Mouse (Mus musculus): ENCODE data around the gene Rad51d.

Rad51d gene

DNA sequence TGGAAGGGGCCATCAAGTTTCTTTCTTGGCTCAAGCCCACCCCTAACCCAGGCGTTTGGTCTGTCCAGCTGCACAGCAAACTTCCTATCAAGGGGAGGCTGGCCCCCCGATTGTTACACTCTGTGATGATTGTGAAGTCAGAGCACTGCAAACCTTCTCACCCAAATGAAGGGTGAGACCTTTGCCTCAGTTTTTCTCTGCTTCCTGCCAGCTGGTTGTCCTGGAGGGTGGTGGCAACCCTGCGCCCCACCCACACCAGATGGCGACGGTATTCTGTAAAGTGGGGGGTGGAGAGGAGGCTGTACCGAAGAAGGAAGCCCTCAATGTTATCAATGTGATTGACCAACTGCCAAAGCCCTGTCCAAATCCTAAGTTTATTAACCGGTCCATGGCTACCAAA lies 1.5 kb upstream of the Rad51d start, which contains the start of gene Fndc8:
Gene Fndc8 (plus strand): TSS at position 189 of the 400 bp plus-strand sequence.
- 58% methylated on average over 7 of the region's 7 CpGs for WGBS

GRCm38 (mm10) chr11:82889524-82890341 lies 681 bp downstream of the Rad51d start:
- 5% methylated on average over 30 of the region's 31 CpGs for WGBS

- WGBS, result 52% methylated on average over 10 of the region's 10 CpGs
Measured at GRCm38 (mm10) chr11:82888491-82888946, 1.9 kb downstream of the Rad51d start.

- WGBS, result 89% methylated on average over 3 of the region's 3 CpGs
Measured at GRCm38 (mm10) chr11:82886559-82886958, 3.9 kb downstream of the Rad51d start.

DNA sequence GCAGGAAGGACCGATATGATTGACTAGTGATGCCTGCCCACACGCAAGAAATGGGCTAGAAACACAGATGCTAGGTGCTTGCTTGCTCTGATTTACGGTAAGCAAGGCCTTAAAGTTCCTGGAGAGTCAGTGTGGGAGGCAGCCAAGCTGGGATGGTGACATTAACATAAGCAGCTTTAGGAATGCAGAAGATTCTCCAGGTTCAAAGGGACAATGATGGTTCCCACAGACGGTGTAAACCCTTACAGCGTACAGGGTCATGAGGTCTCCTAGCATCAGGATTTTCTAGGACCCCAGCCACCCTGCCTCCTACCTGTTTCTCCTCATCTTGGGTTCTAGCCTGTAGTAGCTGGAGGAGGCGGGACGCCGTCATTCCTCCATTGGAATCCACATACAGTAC lies 7.2 kb downstream of the Rad51d start:
- 76% methylated on average over 8 of the region's 8 CpGs for WGBS

DNA sequence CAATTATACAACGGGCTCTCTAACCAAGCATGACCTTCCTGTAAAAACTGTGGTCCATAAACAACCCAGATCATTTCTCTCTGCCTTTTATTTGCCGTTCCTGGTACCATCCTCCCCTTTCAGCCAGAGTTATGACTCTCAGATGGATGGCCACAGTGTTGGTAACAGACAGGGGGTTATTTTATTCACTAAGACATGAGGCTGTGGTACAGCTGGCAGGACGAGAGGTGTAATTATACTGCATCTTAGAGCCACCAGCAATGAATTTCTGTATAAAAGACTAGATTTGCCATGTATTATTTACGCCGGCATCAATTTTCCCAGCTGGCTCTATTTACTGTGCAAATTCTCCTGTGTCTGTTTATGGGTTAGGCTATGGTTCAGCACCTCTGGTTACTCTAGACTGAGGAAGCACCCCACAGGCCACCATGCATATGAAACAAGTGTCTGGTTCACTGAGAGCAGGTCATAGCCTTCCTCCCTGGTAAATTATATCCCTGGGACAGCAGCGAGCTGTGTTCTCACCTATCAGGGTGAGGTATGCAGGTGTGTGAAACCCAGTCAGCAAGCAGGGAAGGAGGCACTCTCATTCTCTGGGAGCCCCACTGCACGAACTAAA lies 12.6 kb downstream of the Rad51d start:
- WGBS, result 86% methylated on average over 7 of the region's 7 CpGs

- WGBS, result 95% methylated on average over 5 of the region's 5 CpGs
Measured at GRCm38 (mm10) chr11:82875631-82876030, 14.8 kb downstream of the Rad51d start.

DNA sequence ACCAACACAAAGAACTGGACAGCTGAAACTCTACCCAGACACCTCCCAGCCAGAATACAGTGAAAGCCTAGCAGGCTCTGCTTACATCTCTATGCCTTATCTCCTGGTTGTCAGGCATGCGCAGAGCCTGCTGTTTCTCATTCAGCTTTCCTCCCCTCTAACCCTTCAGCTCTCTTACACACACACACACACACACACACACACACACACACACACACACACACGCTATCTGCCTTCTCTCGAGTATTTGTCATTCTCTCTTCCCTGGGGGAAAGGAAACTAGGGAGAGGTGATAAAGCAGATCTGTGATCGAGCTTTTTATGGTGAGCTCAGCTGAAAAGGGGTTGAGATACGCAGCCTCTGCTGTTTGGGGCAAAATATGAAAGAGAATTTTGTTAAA lies 15.5 kb downstream of the Rad51d start:
- 63% methylated on average over 5 of the region's 5 CpGs for WGBS

GRCm38 (mm10) chr11:82871031-82871446 lies 19.4 kb downstream of the Rad51d start, which contains the start of gene Rffl:
Gene Rffl, minus strand, starts transcription at chr11:82871210.
- under 1% methylated on average over 43 of the region's 43 CpGs for WGBS

GRCm38 (mm10) chr11:82870173-82871030 lies 20.0 kb downstream of the Rad51d start:
- 3% methylated on average over 36 of the region's 36 CpGs for WGBS

DNA sequence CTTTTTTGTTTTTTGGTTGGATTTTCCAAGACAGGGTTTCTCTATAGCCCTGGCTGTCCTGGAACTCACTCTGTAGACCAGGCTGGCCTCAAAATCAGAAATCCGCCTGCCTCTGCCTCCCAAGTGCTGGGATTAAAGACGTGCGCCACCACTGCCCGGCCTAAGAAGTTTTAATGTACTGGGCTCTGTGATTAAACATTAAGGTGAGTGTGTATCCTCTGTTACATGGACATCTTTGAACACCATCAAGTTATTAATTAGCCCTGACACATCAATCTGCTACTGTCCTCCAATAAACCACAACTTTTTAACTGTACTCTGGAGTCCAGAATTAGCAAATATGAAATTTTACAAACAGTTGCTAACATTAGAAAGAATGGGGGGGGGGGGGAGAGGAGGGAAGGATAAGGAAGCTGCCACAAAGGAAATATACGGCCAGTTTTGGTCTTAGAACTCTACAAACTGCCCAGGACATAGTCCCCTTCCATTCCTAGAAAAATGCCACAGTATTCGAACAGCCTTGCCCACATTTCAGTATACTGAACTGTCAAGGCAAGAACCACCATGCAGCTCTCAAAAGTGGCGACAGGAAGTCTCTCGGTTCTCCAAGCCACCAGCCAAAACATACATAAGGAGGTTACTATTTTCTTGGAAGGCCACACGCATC lies 20.8 kb downstream of the Rad51d start:
- 65% methylated on average over 9 of the region's 9 CpGs for WGBS

DNA sequence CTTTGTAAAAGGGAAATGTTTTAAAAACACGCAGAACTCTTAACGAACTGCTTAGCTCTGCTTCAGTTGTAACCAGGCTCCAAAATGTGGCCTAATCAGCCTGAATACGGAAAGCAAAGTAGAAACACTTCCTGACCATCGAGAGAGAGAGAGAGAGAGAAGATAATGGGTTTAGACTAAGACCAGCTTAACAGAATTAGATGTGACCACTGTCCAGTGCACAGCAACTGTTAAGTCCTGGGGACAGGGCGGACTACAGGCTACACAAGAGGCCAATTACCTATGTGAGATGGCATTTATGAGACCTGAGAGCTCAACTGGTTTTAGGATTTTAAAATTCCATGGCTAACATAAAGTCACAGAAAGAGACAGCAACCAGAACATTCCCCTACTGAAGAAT lies 22.5 kb downstream of the Rad51d start:
- WGBS, result 68% methylated on average over 5 of the region's 5 CpGs

GRCm38 (mm10) chr11:82866850-82867564 lies 23.4 kb downstream of the Rad51d start:
- WGBS, result 55% methylated on average over 7 of the region's 7 CpGs

DNA sequence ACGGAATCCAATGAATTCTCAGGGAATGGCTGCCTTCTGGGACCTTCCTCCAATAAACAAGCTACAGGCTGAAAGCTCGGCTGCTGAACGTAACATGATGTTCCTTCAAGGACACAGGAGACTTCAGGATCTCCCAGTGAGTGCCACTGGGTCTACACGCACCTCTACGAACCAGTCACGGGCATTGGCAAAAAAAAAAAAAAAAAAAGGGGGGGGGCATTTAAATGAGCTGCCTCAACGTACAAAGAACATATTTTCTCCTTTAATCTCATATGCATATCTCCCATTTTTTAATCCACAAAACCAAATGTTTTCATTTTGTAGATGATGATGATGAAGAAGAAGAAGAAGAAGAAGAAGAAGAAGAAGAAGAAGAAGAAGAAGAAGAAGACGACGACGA lies 24.5 kb downstream of the Rad51d start:
- WGBS, result 83% methylated on average over 10 of the region's 10 CpGs

GRCm38 (mm10) chr11:82863488-82863931 lies 26.9 kb downstream of the Rad51d start:
- WGBS, result 72% methylated on average over 4 of the region's 4 CpGs

DNA sequence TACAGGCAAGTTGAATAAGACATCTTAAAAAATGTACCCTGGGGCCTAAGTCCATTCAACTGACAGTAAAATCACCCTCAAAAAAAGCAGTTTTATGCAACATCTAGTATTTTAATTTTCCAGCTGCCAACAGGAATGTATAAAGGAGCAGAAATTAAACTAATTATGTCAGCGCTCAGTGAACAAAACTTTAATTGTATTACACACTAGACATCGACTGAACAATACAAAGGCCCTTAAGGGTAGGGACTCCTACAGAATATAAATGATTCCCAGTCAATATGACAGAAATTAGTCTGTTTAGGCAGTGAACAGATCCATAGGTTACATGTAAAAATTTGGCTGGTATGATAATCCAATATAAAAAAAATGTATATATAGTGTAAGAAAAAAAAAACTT lies 27.4 kb downstream of the Rad51d start:
- WGBS, result 68% methylated on average over 2 of the region's 2 CpGs

DNA sequence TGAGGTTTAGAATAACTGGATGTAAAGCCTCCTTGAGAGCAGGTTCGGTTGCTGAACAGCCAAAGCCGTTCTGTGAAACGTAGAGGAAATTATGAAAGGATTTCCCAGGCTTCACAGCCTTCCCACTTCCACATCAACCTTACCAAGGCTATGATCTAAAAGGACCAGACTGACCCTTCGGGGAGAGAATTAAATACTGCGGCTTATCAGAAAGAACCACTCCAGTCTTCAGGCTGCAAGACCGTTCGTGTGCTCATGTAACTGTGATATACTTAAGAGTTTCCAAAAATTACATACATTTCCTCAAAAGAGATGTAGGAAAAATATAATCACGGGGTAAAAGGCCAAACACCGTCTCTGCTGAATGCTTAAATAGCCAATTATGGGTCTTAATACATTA lies 27.8 kb downstream of the Rad51d start:
- 82% methylated on average over 9 of the region's 9 CpGs for WGBS

- 58% methylated on average over 8 of the region's 8 CpGs for WGBS
Measured at GRCm38 (mm10) chr11:82861558-82861957, 28.9 kb downstream of the Rad51d start.

GRCm38 (mm10) chr11:82860759-82861158 lies 29.7 kb downstream of the Rad51d start:
- 86% methylated on average over 6 of the region's 6 CpGs for WGBS

GRCm38 (mm10) chr11:82857307-82857848 lies 33.0 kb downstream of the Rad51d start:
- 71% methylated on average over 13 of the region's 13 CpGs for WGBS
